Mouse (Mus musculus): Measurements from ENCODE around the gene Prodh2.
"Not testable (repeated sequence)": the region's sequence is repeated elsewhere in the genome, so short reads cannot be mapped to it uniquely, and the experiment has no call there.

Gene Prodh2

DNA sequence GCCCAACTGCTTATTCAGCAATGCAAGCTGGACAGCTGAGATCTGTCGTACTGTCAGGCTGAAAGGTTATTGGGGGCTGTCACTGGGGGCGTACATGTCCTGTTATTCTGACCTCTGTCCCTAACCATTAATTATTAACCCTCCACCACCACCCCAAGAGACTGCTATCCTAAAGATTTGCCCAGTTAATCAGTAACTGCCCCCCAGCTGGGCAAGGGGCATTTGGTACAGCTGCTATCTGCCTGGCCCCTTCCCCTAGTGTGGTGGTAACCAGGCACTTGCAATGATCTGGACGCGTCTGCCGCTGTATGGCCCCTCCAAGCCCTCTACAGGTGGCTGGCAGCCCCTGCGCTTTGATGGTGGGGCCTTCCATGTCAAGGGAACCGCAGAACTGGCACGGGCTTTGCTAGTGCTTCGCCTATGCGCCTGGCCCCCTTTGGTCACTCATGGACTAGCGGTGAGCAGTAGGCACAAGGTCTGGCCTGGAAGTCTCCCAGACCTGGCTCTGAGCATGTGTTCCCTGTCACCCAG is at the start of gene Prodh2:
Gene Prodh2, plus strand, starts transcription at position 222 of the 531 bp plus-strand sequence.
- no peak for DNase-seq (ENCODE audit: low spot score in 2 of 2)

DNA sequence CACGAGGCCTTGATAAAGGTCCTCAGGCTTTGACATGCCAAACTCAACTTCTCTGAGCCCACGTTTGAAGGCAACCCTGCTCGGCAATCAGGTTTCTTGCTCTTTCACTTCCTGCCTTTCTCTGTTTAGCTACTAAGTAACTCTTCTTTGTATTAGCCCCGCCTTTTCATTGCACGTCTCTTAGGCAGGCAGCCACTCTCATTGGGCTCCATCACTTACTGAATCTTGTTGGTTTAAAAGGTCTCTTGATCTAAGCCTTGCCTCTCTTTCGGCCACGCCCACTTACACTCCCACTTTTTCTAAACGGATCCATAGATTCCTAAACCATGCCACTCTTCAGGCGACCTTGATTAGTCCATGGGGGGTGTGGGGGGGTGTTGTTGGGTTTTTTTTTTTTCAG is 49.7 kb upstream of the Prodh2 start:
- DNase-seq (ENCODE audit: low spot score in 2 of 2): no peak

DNA sequence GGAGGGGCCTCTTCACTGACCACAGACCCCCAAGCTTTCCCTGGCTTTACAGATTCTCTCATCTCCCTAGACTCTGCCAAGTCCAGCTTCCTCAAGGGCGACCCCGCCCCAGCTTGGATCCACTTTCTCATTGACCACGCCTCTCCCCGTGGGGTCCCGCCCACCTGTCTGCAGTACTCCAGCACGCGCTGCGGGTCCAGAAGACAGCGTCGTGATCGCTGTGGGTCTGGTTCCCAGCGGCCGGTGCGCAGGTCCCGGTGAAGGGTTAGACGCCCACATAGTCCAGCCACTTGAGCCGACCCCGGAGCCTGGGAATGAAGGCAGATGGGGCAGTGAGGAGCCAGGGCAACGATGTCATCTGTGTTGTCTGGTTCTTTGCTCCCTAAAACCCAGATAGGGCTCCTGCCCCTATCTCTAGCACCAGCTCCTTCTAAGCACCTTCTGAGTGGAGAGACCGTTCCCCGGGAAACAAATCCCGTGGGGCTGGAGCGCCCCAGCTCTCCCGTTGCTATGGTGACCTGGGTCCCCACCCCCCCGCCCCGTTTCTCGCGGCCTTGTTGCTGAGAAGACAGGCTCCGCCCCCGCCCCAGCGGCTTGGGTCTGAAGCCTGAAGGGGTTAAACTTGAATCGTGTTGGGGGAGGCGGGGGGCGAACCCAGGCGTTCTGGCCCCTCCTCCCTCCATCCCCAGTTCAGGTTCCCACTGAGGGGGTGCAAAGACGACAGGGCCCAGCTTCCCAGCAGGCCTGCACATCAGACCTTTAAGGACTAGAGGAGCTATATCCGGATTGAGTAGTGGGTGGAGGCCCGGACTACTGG is 49.1 kb upstream of the Prodh2 start:
- peak; percentile 89 to 93 for DNase-seq (ENCODE audit: low spot score in 2 of 2)

DNA sequence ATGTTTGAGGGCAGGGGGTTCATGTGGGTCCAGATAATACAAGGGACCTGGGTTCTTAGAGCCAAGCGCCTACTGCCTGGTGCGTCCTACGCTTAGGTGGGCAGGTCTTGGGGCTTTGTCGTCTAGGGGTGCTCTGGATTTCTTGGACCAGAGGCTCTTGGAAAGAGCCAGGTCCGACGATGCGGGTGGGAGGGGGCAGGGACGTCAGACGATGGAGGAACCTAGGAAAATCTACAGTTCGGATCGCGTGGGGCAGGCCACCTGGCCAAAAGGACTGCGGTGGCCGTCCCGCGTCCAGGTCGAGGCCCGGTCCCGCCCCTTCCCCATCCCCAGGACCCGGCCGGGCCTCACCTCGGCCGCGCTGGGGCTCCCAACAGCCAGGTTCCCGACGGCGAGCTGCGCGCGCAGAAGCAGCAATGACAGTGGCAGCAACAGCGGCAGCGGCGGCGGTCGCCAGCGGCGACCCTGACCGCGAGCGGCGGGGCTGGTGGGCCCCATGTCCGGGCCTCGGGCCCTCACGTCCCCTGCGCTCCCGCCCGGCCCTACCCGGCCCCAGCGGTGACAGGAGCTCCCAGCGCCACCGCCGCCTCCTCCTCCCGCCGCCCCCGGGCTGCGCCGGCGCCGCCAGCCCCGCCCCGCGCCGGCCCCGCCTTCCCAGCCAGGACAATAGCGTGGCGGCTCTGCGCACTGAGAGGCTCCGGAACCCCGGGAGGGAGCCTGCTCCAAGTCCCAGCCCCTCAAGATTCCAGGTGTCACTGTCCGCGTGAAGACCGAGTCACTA is 48.3 kb upstream of the Prodh2 start, which contains the start of gene Aplp1:
Gene Aplp1, minus strand, starts transcription at position 565 of the 781 bp plus-strand sequence.
- peak; percentile 84 to 86 for DNase-seq (ENCODE audit: low spot score in 2 of 2)

DNA sequence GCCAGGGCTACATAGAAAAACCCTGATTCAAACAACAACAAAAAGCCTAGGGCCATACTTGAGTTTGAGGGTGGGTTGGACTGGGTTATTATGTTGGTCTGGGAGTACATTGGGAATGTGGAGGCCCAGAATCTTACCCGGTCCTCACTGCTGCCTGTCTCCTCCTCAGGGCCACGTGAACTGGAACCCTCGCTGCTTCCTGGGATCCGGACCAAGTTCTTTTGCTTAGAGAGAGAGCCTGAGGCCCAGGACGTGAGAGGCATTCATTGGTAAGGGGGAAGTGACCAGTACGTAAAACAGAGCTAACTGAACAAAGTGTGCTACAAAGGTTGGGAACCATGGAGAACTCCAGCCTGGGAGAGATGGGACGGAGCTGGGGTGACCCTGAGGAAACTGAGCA is 43.2 kb upstream of the Prodh2 start:
- DNase-seq (ENCODE audit: low spot score in 2 of 2): peak; percentile 59 to 63

DNA sequence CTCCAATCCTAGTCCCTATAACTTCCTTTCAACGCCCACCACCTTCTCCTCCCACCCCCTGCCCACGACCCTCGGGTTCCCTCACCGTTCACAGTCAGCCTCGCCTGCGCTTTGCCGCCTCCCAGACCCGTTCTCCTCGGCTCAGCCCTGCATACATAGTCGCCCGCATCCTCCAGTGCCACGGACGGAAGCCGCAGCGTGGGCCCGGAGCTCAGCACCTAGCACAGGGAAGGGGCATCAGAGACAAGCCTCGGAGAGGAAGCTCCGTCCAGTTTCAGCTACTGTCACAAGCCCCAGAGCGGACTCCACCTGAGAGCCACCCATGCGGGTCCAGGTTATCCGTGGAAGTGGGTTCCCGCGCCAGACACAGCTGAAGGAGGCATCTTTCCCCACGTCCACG is 40.1 kb upstream of the Prodh2 start:
- no peak for DNase-seq (ENCODE audit: low spot score in 2 of 2)

DNA sequence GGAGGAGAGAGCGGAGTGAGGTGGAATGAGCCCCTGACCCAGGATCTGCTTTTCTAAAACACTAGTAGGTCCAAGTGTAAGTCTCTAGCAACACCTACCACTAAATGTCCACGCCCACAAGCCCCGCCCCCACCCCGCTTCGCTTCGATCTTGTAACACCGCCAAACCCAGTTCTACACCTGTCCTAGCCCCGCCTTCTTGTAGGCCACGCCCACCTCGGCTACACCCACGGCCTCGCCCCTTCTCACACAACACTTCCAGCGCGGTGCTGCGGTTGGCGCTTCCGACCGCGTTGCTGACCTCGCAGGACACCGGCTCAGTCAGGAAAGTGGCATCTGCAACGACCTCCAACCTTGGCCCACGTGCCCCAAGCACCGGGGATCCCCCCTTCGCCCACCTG is 39.7 kb upstream of the Prodh2 start:
- DNase-seq (ENCODE audit: low spot score in 2 of 2): no peak

DNA sequence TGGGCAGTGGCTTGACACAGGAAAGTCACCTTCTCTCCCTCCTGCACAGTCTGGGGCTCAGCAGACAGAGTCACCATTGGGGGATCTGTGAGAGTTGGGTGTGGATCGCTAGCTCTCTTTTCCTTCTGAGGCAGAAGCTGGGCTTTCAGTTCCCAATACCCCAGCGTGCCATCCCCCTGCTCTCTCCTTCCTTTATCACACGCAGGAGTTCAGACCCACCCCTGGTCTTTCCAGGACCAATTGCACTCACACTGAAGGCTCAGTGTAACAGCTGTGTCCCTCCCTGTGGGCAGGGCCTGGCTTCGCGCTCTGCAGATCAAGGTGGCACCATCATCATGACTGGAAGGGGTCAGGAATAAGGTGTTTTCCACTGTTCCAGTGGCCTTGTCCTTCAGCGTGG is 39.2 kb upstream of the Prodh2 start:
- no peak for DNase-seq (ENCODE audit: low spot score in 2 of 2)

DNA sequence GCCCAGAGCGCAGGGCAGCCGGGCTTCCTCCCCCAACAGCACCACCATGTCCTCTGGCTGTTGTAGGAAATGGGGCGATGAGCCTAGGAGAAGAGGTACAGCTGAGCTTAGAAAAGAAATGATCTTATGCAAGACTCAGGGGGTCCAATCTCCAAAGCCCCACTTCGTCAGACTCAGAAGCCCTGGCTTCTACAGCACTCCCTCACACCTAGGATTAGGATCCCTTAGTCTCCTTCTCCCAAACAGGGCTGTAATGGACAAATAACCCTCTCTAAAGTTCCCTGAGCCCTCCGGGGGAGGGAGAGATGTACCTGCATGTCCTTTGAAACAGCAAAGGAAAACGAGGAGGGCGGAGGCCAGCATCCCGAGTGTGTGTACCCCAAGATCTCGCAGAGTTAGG is 36.9 kb upstream of the Prodh2 start:
- no peak for DNase-seq (ENCODE audit: low spot score in 2 of 2)

DNA sequence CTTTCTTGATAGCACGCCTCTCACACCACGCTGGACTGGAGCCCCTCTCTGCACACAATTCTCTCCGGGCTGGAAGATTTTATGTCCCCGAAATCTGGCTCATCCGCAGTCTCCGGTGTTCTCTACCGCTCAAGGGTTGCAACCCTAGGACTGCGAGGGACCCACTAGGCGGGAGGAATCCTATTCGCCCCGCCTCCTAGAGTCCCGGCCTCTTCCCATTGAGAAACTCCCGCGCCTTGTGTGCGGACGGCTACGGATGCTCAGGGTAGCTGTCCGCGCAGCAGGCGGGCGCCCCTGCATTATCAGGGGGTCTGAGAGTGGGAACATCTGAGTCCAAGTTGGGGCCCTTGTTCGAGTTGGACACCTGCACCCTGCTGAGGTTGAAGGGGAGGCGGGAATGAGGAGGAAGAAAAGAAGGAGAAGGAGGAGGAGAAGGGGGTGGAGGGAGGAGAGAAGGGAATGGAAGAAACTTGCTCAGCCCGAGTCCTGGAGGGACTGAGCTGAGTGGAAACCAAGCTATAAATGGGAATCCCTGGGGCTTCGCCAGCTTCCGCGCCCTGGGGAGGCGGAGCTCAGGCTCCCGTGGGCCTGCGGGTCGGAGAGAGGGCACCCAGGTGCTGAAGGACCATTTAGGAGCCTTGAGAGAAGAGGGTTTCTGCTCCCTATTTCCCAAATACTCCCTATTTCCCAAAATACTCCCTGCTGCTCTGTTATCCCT is 36.4 kb upstream of the Prodh2 start:
- no peak for DNase-seq (ENCODE audit: low spot score in 2 of 2)

DNA sequence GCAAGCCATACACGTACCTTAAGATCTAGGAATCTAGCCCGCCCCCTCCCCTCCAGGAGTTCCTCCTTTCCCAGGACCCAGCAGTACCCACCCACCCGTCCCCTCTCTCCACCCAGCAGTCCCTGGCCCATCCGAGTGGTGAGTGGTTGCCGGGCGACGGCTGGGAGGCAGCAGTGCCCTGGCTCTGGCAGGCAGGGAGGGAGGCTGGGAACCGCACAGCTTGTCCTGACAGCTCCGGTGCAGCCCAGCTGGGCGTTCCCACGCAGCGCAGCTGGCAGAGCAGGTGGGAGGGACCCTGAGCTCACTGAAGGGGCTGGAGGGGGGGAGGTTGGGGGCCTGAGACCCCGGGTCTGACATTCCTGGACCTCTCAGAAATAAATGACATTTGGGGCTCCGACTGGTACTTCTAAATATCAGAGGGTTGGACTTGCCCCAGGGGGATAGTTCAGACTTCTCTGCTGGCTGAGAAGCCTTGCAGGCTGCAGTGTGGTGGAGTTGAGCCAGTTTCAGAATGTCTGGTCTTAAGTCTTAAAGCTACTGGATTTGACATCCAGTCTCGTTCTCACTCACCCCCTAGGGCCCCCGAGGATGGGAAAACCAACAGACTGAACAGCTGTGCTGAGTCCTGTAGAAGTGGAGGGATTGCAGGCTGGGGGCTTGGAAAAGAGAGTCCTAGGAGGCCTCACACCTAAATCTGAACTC is 35.6 kb upstream of the Prodh2 start, which contains the start of the genes Kirrel2 and Nphs1:
Gene Kirrel2, minus strand, starts transcription at position 62 of the 702 bp plus-strand sequence.
Gene Nphs1, plus strand, starts transcription at position 687 of the 702 bp plus-strand sequence.
- peak; percentile 82 to 85 for DNase-seq (ENCODE audit: low spot score in 2 of 2)

DNA sequence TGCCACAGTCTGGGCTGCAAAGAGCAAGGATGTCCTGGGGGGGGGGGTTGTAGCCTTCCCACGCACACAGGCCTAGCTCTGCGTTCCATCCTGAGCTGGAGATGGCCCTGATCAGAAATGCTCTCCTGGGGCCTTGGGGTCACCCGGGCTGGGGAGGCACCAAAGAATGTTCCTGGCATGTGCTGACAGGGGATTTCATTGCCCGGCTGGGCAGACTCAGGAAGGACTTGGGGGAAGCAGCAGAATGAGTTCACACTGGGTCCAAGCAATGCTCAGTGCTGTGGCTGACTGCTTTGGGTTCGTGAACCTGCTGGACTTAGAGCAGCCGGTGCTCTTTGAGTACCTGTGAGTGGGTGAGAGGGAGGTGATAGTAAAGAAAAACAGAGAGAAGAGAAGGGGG is 33.9 kb upstream of the Prodh2 start:
- no peak for DNase-seq (ENCODE audit: low spot score in 2 of 2)

DNA sequence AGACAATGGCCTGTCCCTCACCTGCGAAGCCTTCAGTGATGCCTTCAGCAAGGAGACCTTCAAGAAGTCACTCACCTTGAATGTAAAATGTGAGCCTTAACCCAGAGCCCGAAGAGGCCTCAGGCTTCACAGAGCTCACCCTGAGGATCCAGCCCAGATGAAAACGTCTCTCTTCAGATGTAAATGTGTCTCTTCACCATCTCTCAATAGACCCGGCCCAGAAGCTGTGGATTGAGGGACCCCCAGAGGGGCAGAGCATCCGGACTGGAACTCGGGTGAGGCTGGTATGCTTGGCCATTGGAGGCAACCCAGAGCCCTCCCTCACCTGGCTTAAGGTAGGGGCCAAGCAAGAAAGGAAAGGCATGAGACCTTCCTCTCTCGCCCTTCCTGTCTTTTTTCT is 29.9 kb upstream of the Prodh2 start:
- no peak for DNase-seq (ENCODE audit: low spot score in 2 of 2)

DNA sequence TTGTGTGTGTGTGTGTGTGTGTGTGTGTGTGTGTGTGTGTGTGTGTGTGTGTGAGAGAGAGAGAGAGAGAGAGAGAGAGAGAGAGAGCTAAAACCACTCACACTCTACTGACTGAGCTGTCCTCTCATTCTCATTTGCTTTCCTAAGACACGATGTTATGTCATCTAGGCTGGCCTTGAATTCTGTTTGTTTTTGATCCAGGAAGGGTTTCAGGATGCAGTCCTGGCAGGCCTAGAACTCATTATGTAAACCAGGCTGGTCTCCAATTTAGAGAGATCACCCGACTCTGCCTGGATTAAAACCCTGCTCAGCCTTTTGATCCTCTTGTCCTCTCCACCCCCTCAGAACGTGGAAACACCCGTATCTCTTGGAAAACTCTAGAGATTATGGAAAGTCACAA is 29.4 kb upstream of the Prodh2 start:
- no peak for DNase-seq (ENCODE audit: low spot score in 2 of 2)

DNA sequence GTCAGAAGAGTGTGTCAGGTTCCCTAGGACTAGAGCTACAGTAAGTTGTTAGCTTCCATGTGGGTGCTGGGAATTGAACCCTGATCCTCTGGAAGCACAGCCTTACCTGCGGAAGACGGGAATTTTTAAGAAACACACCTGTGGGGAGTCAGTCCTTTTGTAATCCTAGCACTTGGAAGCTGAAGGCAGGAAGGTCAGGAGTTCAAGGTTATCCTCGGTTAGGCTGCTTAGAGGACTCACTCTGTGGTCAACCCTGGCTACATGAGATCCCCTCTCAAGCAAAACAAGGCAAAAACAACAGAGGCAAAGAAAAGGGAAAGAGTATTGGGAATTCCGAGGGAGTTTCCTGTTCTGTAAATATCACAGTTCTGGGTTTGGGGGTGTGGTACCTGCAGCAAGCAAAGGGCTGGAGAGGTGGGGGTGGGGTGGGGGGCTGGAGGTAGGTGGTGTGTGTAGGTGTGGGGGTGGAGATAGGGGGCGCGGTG is 28.6 kb upstream of the Prodh2 start:
- no peak for DNase-seq (ENCODE audit: low spot score in 2 of 2)

DNA sequence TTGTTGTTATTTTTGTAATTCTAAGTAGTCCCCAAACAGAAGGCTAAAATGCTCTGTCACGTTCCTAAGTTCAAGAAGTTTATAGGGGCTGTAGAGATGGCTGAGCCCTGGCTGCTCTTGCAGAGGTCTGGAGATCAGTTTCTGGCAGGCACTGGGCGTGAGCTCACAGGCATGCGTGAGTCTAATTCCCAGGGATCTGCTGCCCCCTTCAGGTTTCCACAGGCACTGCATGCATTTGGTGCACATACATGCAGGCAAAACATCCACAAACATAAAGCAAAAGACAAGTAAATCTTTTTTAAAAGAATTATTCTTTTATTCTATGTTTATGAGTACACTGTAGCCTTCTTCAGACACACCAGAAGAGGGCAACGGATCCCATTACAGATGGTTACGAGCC is 21.0 kb upstream of the Prodh2 start:
- DNase-seq (ENCODE audit: low spot score in 2 of 2): peak in 1 of 2 experiments; percentile 66

DNA sequence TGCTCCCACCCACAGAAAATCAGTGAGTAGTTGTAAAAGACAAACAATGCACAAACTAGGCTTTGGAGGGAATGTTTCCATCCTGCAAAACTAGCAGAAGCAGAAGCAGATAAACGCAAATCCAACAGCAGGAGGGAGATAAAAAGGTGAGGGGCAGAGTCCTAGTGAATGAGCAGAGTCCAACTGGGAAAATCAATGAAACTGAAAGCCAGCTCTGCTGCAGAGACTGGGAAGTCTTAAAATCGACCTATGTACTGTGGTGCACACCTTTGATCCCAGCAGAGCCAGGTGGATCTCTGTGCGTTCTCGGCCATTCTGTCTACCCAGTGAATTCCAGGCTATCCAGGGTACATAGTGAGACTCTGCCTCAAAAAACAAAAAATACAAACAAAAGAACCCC is 18.4 kb upstream of the Prodh2 start:
- no peak for DNase-seq (ENCODE audit: low spot score in 2 of 2)

DNA sequence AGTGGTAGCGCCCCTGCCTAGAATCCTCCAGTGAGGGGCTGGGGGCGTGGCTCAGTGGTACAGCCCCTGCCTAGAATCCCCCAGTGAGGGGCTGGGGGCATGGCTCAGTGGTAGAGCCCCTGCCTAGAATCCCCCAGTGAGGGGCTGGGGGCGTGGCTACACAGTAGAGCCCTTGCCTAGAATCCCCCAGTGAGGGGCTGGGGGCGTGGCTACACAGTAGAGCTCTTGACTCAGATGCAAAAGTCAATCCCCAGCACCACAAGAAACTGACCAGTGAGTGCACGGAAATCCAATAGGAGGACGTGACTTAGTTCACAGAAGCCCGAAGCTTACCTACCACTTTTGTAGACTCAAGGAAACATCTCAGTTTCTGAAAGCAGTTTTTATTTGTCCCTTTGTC is 17.3 kb upstream of the Prodh2 start:
- DNase-seq (ENCODE audit: low spot score in 2 of 2): not testable (repeated sequence)

DNA sequence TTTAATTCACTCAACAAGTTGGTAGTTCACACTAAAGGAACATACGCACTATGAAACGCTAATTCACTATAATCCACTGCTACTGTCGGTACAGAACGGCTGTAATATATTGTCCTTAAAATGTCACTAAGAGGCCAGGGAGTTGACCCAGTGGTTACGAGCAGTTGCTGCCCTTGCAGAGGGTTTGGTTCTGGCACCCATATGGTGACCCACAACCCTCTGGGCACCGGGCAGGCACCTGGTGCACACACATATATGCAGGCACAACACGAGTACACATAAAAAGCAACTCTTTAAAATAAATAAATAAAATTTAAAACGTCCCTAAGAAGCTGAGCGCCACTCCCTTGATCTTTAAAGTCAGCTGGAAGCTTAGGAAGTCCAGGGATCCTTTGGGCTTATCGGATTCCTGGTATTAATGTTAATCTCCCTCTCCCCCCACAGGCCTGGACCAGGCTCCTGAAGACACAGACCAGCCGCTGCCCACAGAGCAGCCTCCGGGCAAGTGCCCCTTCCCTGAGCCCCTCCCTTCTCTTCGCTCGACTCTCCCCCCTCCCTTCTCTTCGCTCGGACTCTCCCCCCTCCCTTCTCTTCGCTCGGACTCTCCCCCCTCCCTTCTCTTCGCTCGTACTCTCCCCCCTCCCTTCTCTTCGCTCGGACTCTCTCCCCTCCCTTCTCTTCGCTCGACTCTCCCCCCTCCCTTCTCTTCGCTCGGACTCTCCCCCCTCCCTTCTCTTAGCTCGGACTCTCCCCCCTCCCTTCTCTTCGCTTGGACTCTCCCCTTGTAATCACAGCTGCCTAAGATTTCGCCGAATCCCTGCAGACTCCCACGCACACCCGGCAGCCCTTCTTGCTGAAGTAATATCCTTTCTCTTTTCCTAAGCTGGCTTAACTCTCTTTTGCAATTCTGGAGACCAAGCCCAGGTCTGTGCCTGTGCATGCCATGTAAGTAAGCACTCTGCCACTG is 15.7 kb upstream of the Prodh2 start:
- peak; percentile 73 to 78 for DNase-seq (ENCODE audit: low spot score in 2 of 2)

DNA sequence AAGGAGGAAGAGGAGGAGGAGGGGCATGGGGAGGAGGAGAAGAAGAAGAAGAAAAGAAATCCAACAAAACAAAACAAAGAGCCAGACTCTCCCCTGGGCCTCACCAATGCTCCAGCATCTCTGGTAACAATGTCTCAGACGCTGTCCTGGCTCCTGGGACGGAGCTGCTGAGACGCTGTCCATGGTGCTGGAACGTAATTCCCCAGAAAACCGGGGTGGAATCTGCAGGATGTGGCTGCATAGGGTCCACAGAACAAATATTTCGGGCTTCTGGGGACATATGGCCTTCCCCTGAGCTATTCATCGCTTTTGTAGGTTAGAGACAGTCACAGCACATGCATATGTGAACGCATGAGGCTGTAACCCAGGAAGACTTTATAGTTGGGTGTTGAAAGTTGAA is 9.2 kb upstream of the Prodh2 start:
- DNase-seq (ENCODE audit: low spot score in 2 of 2): no peak

All from right cerebral cortex, postnatal 10 days (tissue).